Mouse (Mus musculus) lung, postnatal 0 days (tissue): ENCODE measurements around the gene Fbxo21. TPM values are rescaled to one million over a fixed set of nuclear protein-coding genes. Genes with fewer than 3 reads are reported as not detected.

Experiments used
- ATAC-seq: fragments of 200-750 bp; cut with Nextera tagmentation; 2 replicates; pipeline ENCODE4 v1.8.0; 2017; ENCODE audit warnings: moderate library complexity
- DNase-seq: peaks from one replicate; pipeline ENCODE4 v3.0.0-alpha.2; 2016; ENCODE audit warnings: low spot score
- H3K27ac ChIP-seq: fragments of 300-500 bp; sonication (generic); 2 replicates; pipeline ENCODE4 v1.5.1; 2014; ENCODE audit warnings: antibody characterized with exemption, mild to moderate bottlenecking, low read length, mixed read lengths
- H3K27me3 ChIP-seq: fragments of 300-500 bp; sonication (generic); replicated peaks from 2 replicates; pipeline ENCODE4 v1.6.1; 2014; ENCODE audit warnings: low read length, mixed read lengths; ENCODE audit not compliant: insufficient read depth
- H3K36me3 ChIP-seq: fragments of 300-500 bp; sonication (generic); 2 replicates; pipeline ENCODE4 v1.6.1; 2014; ENCODE audit warnings: low read length, mixed read lengths; ENCODE audit not compliant: insufficient read depth
- H3K4me1 ChIP-seq: fragments of 300-500 bp; sonication (generic); 2 replicates; pipeline ENCODE4 v1.6.1; 2014; ENCODE audit warnings: antibody characterized with exemption, low read depth, low read length, mixed read lengths; ENCODE audit not compliant: insufficient read depth
- H3K4me2 ChIP-seq: fragments of 300-500 bp; sonication (generic); replicated peaks from 2 replicates; pipeline ENCODE4 v1.6.1; 2014; ENCODE audit warnings: low read depth, mild to moderate bottlenecking, low read length, moderate library complexity, mixed read lengths
- H3K4me3 ChIP-seq: fragments of 300-500 bp; sonication (generic); 2 replicates; pipeline ENCODE4 v1.5.1; 2014; ENCODE audit warnings: low read depth, low read length
- H3K9ac ChIP-seq: fragments of 300-500 bp; sonication (generic); replicated peaks from 2 replicates; pipeline ENCODE4 v1.6.1; 2014; ENCODE audit warnings: low read depth, mild to moderate bottlenecking
- H3K9me3 ChIP-seq: fragments of 300-500 bp; sonication (generic); 2 replicates; pipeline ENCODE4 v1.6.1; 2016; ENCODE audit warnings: low read length, mixed read lengths
- CTCF ChIP-seq: IDR thresholded peaks from 2 replicates; pipeline ENCODE4 v1.5.1; 2016; ENCODE audit warnings: antibody characterized with exemption, mild to moderate bottlenecking
- EP300 ChIP-seq: IDR thresholded peaks from 2 replicates; pipeline ENCODE4 v1.6.1; 2016; ENCODE audit warnings: antibody characterized with exemption, mild to moderate bottlenecking, control low read depth
- WGBS: fragments of 180-500 bp; shearing (Covaris S2); extraction: QIAGEN DNeasy Blood & Tissue Kit; methylation state at CpG from one replicate; pipeline ENCODE4 v1.1.7; 2014; 5-methylcytosine and 5-hydroxymethylcytosine counted together
- polyA plus RNA-seq: library from polyadenylated mRNA; unstranded; fragments of >200 nt; fragmentation: Nextera tagmentation; extraction: Ambion mirVana; gene quantifications from 2 replicates; pipeline ENCODE4 v1.2.1, GENCODE M21; 2015

The Fbxo21 gene
- polyA plus RNA-seq, 1 experiment from 2014 or later, result 18.8 TPM

GRCm38 (mm10) chr5:117996581-117996980, 20.1 kb downstream of the Fbxo21 start:
- 80% methylated on average over 6 of the region's 6 CpGs for WGBS
- Histone ChIP-seq H3K36me3 (peaks cover 13% of the 10 kb centered on the region; the same call in 1 of the 2 replicates), H3K9ac (no peak overlapping the region), H3K27ac (no peak overlapping the region), H3K9me3 (no peaks in the 10 kb centered on the region), H3K4me2 (no peak overlapping the region), H3K4me1 (no peaks in the 10 kb centered on the region), H3K27me3 (no peaks in the 10 kb centered on the region), H3K4me3 (no peak overlapping the region)
- no peak for TF ChIP-seq EP300
- DNase-seq (no peak), ATAC-seq (no peak)

- no peak overlapping the region for H3K9ac ChIP-seq
- peaks cover 9% of the 10 kb centered on the region; the same call in 1 of the 2 replicates for H3K36me3 ChIP-seq
- ATAC-seq (no peak), DNase-seq (no peak)
- no peak overlapping the region for H3K27ac ChIP-seq
- TF ChIP-seq EP300, result no peak
- TF ChIP-seq CTCF, result no peak
- H3K4me1 ChIP-seq, result no peaks in the 10 kb centered on the region
- H3K27me3 ChIP-seq, result no peaks in the 10 kb centered on the region
- H3K4me2 ChIP-seq, result no peak overlapping the region
- WGBS, result 70% methylated on average over 10 of the region's 10 CpGs
- no peaks in the 10 kb centered on the region for H3K9me3 ChIP-seq
- no peak overlapping the region for H3K4me3 ChIP-seq
These were observed 21.0 kb downstream of the Fbxo21 start for GRCm38 (mm10) chr5:117997434-117997970.

- no peak overlapping the region for H3K27ac ChIP-seq
- H3K9ac ChIP-seq, result no peak overlapping the region
- DNase-seq, result no peak
- H3K4me1 ChIP-seq, result no peaks in the 10 kb centered on the region
- WGBS, result 68% methylated on average over 7 of the region's 7 CpGs
- no peak for ATAC-seq
- H3K36me3 ChIP-seq, result peaks cover 16% of the 10 kb centered on the region; the same call in 1 of the 2 replicates
- H3K4me3 ChIP-seq, result no peak overlapping the region
- no peaks in the 10 kb centered on the region for H3K27me3 ChIP-seq
- no peaks in the 10 kb centered on the region for H3K9me3 ChIP-seq
- TF ChIP-seq CTCF (no peak), EP300 (no peak)
- H3K4me2 ChIP-seq, result no peak overlapping the region
These were observed 22.5 kb downstream of the Fbxo21 start for GRCm38 (mm10) chr5:117999061-117999460.

GRCm38 (mm10) chr5:117999584-117999983, 23.1 kb downstream of the Fbxo21 start:
- Histone ChIP-seq H3K27me3 (no peaks in the 10 kb centered on the region), H3K9ac (no peak overlapping the region), H3K4me1 (no peaks in the 10 kb centered on the region), H3K4me2 (no peak overlapping the region), H3K9me3 (no peaks in the 10 kb centered on the region), H3K27ac (no peak overlapping the region), H3K36me3 (peaks cover 16% of the 10 kb centered on the region; the same call in 1 of the 2 replicates), H3K4me3 (no peak overlapping the region)
- DNase-seq, result no peak
- no peak for TF ChIP-seq EP300
- TF ChIP-seq CTCF, result no peak
- 71% methylated on average over 11 of the region's 11 CpGs for WGBS
- no peak for ATAC-seq

- Histone ChIP-seq H3K9ac (no peak overlapping the region), H3K9me3 (no peaks in the 10 kb centered on the region), H3K4me3 (no peak overlapping the region), H3K27ac (no peak overlapping the region), H3K36me3 (0 out of 2 replicates have a peak, but pooled peaks cover 9% of the 10 kb centered on the region), H3K4me2 (no peak overlapping the region), H3K27me3 (no peaks in the 10 kb centered on the region), H3K4me1 (no peaks in the 10 kb centered on the region)
- DNase-seq, result peak; percentile 60
- TF ChIP-seq EP300 (no peak), CTCF (peak; percentile 94)
- 29% methylated on average over 9 of the region's 9 CpGs for WGBS
- ATAC-seq, result peak; percentile 63
These were observed 25.5 kb downstream of the Fbxo21 start for GRCm38 (mm10) chr5:118002059-118002458.

- peak; percentile 50 for DNase-seq
- no peak overlapping the region for H3K27ac ChIP-seq
- H3K27me3 ChIP-seq, result no peaks in the 10 kb centered on the region
- TF ChIP-seq EP300, result no peak
- peak; percentile 87 for TF ChIP-seq CTCF
- no peak overlapping the region for H3K4me3 ChIP-seq
- peaks cover 17% of the 10 kb centered on the region for H3K36me3 ChIP-seq
- H3K9me3 ChIP-seq, result no peaks in the 10 kb centered on the region
- H3K4me1 ChIP-seq, result no peaks in the 10 kb centered on the region
- H3K4me2 ChIP-seq, result no peak overlapping the region
- WGBS, result 70% methylated on average over 8 of the region's 8 CpGs
- H3K9ac ChIP-seq, result no peak overlapping the region
- no peak for ATAC-seq
These were observed 28.1 kb downstream of the Fbxo21 start for GRCm38 (mm10) chr5:118004619-118005018.

- Histone ChIP-seq H3K4me1 (no peaks in the 10 kb centered on the region), H3K4me3 (no peak overlapping the region), H3K4me2 (no peak overlapping the region), H3K27me3 (no peaks in the 10 kb centered on the region), H3K27ac (no peak overlapping the region), H3K9ac (no peak overlapping the region), H3K36me3 (peaks cover 17% of the 10 kb centered on the region), H3K9me3 (no peaks in the 10 kb centered on the region)
- TF ChIP-seq CTCF (no peak), EP300 (no peak)
- DNase-seq (no peak), ATAC-seq (no peak)
- 77% methylated on average over 1 of the region's 1 CpGs for WGBS
These were observed 29.2 kb downstream of the Fbxo21 start for GRCm38 (mm10) chr5:118005728-118006127.
